Mouse (Mus musculus) neural tube, embryonic 13.5 days (tissue): ENCODE measurements at regions not wholly inside any gene's neighbourhood (a gene's known extent, or its start where the extent isn't known, plus 50 kb on each side); places are given as distances from the start of the nearest gene placed in this dataset.

ENCODE experiments used
- ATAC-seq: fragments of 200-750 bp; cut with Nextera tagmentation; 2 replicates; pipeline ENCODE4 v1.8.0; 2017; ENCODE audit warnings: low read depth, mild to moderate bottlenecking, moderate TSS enrichment, moderate library complexity
- H3K27ac ChIP-seq: fragments of 300-500 bp; sonication (generic); replicated peaks from 2 replicates; pipeline ENCODE4 v1.5.1; 2015; ENCODE audit warnings: moderate library complexity, mild to moderate bottlenecking, inconsistent platforms
- H3K27me3 ChIP-seq: fragments of 300-500 bp; sonication (generic); 2 replicates; pipeline ENCODE4 v1.6.1; 2015; ENCODE audit warnings: mild to moderate bottlenecking, inconsistent platforms
- H3K36me3 ChIP-seq: fragments of 300-500 bp; sonication (generic); 2 replicates; pipeline ENCODE4 v1.6.1; 2015; ENCODE audit warnings: mild to moderate bottlenecking, inconsistent platforms
- H3K4me1 ChIP-seq: fragments of 300-500 bp; sonication (generic); replicated peaks from 2 replicates; pipeline ENCODE4 v1.6.1; 2015; ENCODE audit warnings: inconsistent platforms
- H3K4me2 ChIP-seq: fragments of 300-500 bp; sonication (generic); 2 replicates; pipeline ENCODE4 v1.6.1; 2015; ENCODE audit warnings: inconsistent platforms, mild to moderate bottlenecking, moderate library complexity
- H3K4me3 ChIP-seq: fragments of 300-500 bp; sonication (generic); 2 replicates; pipeline ENCODE4 v1.5.1; 2015; ENCODE audit warnings: mild to moderate bottlenecking, inconsistent platforms
- H3K9ac ChIP-seq: fragments of 300-500 bp; sonication (generic); 2 replicates; pipeline ENCODE4 v1.6.1; 2015; ENCODE audit warnings: moderate library complexity, mild to moderate bottlenecking, inconsistent platforms
- H3K9me3 ChIP-seq: fragments of 300-500 bp; sonication (generic); 2 replicates; pipeline ENCODE4 v1.6.1; 2016; ENCODE audit warnings: inconsistent platforms
- WGBS: fragments of 180-500 bp; shearing (Covaris S2); methylation state at CpG from one replicate; pipeline ENCODE4 v1.1.7; 2015; 5-methylcytosine and 5-hydroxymethylcytosine counted together

- 42% methylated on average over 6 of the region's 6 CpGs for WGBS
- H3K9me3 ChIP-seq: no peaks in the 10 kb centered on the region
- H3K27me3 ChIP-seq: no peaks in the 10 kb centered on the region
- H3K4me1 ChIP-seq: no peaks in the 10 kb centered on the region
- H3K9ac ChIP-seq: no peak overlapping the region
- H3K4me2 ChIP-seq: no peak overlapping the region
- no peak overlapping the region for H3K27ac ChIP-seq
- ATAC-seq: no peak
- H3K36me3 ChIP-seq: no peaks in the 10 kb centered on the region
- no peak overlapping the region for H3K4me3 ChIP-seq
Measured at GRCm38 (mm10) chr15:87326281-87326680, 217.8 kb upstream of the Fam19a5 start.

DNA sequence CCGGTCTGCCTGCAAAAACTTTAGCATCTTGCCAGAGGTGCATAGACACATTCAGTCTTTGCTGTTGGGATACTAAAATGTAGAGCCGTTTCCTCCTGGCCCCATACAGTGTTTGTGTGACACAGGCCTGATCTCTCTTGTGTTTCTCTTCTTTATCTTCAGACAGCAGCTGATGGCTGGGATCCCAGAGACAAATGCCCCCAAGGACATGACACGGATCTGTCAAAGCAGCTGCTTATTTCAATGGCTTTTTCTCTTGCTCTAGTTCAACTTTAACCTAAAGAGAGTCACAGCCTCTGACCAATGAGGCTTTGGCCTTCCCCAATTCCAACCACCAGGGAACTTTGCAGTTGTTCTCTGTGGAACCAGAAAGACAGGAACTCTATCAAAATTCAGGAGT, 211.7 kb upstream of the Fam19a5 start:
- H3K9me3 ChIP-seq: no peaks in the 10 kb centered on the region
- no peak overlapping the region for H3K4me2 ChIP-seq
- H3K9ac ChIP-seq: no peak overlapping the region
- no peaks in the 10 kb centered on the region for H3K27me3 ChIP-seq
- 74% methylated on average over 3 of the region's 3 CpGs for WGBS
- no peak for ATAC-seq
- no peak overlapping the region for H3K4me3 ChIP-seq
- no peaks in the 10 kb centered on the region for H3K36me3 ChIP-seq
- no peak overlapping the region for H3K27ac ChIP-seq
- H3K4me1 ChIP-seq: peaks cover 7% of the 10 kb centered on the region

DNA sequence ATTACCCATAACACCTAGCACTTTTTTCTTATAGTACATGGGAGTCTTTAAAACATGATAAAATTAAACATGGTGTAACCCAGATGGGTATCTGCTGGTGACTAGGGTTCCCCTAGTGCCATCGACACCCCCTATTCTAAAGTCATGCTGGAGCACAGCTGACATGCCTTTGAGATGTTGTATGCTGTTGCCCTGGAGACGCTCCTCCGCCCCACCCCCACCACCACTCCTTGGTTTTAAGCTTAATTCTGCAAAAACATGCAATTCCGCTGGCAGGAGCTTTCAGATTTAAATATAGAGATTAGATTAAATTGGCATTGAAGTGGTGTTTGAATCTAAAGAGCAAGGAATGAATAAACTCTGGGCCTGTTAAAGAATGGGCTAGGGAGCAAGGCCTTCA, 210.6 kb upstream of the Fam19a5 start:
- H3K4me1 ChIP-seq: peaks cover 7% of the 10 kb centered on the region
- no peaks in the 10 kb centered on the region for H3K27me3 ChIP-seq
- no peak overlapping the region for H3K4me2 ChIP-seq
- ATAC-seq: no peak
- H3K27ac ChIP-seq: no peak overlapping the region
- no peak overlapping the region for H3K9ac ChIP-seq
- H3K9me3 ChIP-seq: no peaks in the 10 kb centered on the region
- no peaks in the 10 kb centered on the region for H3K36me3 ChIP-seq
- H3K4me3 ChIP-seq: no peak overlapping the region
- 82% methylated on average over 4 of the region's 4 CpGs for WGBS

DNA sequence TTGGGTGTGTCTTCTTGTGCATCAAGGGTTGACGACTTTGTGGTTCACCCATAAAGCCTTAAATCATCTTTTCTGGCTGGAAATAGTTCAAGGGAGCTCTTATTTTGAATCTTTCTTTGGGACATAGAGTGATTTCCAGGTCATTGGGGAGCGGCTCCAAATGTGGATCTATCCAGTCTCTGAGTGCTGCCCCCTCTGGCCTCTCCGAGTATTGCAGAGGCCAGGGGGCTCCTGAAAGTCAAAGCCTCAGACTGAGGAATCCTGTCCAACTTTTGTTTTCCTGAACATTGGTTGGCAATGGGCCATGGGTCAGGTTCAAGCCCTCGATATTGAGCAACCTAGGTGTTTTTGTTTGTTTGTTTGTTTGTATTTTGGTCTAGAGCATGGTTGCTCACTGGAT, 209.7 kb upstream of the Fam19a5 start:
- Histone ChIP-seq H3K27ac (no peak overlapping the region), H3K4me1 (peaks cover 7% of the 10 kb centered on the region), H3K4me2 (no peak overlapping the region), H3K4me3 (no peak overlapping the region), H3K36me3 (no peaks in the 10 kb centered on the region), H3K27me3 (no peaks in the 10 kb centered on the region), H3K9me3 (no peaks in the 10 kb centered on the region), H3K9ac (no peak overlapping the region)
- ATAC-seq: no peak
- 73% methylated on average over 4 of the region's 4 CpGs for WGBS

GRCm38 (mm10) chr15:87335324-87335723, 208.8 kb upstream of the Fam19a5 start:
- no peak overlapping the region for H3K9ac ChIP-seq
- H3K4me2 ChIP-seq: no peak overlapping the region
- no peak for ATAC-seq
- H3K4me1 ChIP-seq: peaks cover 7% of the 10 kb centered on the region
- WGBS: 71% methylated on average over 4 of the region's 4 CpGs
- no peak overlapping the region for H3K27ac ChIP-seq
- H3K36me3 ChIP-seq: no peaks in the 10 kb centered on the region
- H3K9me3 ChIP-seq: no peaks in the 10 kb centered on the region
- no peaks in the 10 kb centered on the region for H3K27me3 ChIP-seq
- no peak overlapping the region for H3K4me3 ChIP-seq

DNA sequence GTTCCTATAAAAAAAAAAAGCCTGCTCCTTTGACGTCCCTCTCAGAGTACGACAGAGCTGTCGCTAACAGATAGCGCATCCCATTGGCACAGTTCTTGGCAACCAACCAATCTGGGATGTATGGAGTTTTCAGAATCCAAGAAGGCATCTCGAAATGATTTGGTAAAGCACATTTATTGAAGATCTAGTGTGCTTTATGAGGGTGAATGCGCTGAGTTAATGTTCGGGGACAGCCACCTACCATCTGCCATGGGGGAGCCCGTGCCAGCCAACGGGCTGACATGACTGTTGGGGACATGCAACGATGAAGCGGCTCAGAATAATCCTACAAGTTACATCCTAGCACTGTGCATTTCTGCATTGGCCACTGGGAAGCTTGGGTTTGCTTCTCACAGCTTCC, 208.4 kb upstream of the Fam19a5 start:
- H3K9me3 ChIP-seq: no peaks in the 10 kb centered on the region
- no peak overlapping the region for H3K27ac ChIP-seq
- 75% methylated on average over 11 of the region's 11 CpGs for WGBS
- ATAC-seq: no peak
- H3K27me3 ChIP-seq: no peaks in the 10 kb centered on the region
- no peak overlapping the region for H3K9ac ChIP-seq
- no peaks in the 10 kb centered on the region for H3K36me3 ChIP-seq
- peaks cover 7% of the 10 kb centered on the region for H3K4me1 ChIP-seq
- no peak overlapping the region for H3K4me3 ChIP-seq
- H3K4me2 ChIP-seq: no peak overlapping the region

- 69% methylated on average over 3 of the region's 3 CpGs for whole genome bisulfite sequencing
- no peaks in the 10 kb centered on the region for H3K27me3 ChIP-seq
- ATAC-seq: no peak
- H3K36me3 ChIP-seq: no peaks in the 10 kb centered on the region
- H3K4me3 ChIP-seq: no peak overlapping the region
- no peaks in the 10 kb centered on the region for H3K9me3 ChIP-seq
- H3K4me2 ChIP-seq: no peak overlapping the region
- no peak overlapping the region for H3K27ac ChIP-seq
- H3K4me1 ChIP-seq: peaks cover 5% of the 10 kb centered on the region
- no peak overlapping the region for H3K9ac ChIP-seq
Measured at GRCm38 (mm10) chr15:87339904-87340303, 204.2 kb upstream of the Fam19a5 start.

GRCm38 (mm10) chr15:87342656-87343055, 201.4 kb upstream of the Fam19a5 start:
- no peak overlapping the region for H3K4me3 ChIP-seq
- H3K36me3 ChIP-seq: no peaks in the 10 kb centered on the region
- no peak for ATAC-seq
- H3K9me3 ChIP-seq: no peaks in the 10 kb centered on the region
- WGBS: 81% methylated on average over 1 of the region's 1 CpGs
- peaks cover 4% of the 10 kb centered on the region; the same call in 1 of the 2 replicates for H3K4me1 ChIP-seq
- no peak overlapping the region for H3K4me2 ChIP-seq
- no peak overlapping the region for H3K9ac ChIP-seq
- H3K27me3 ChIP-seq: no peaks in the 10 kb centered on the region
- no peak overlapping the region for H3K27ac ChIP-seq

GRCm38 (mm10) chr15:87345826-87346225, 198.3 kb upstream of the Fam19a5 start:
- H3K36me3 ChIP-seq: no peaks in the 10 kb centered on the region
- H3K9me3 ChIP-seq: no peaks in the 10 kb centered on the region
- H3K9ac ChIP-seq: no peak overlapping the region
- H3K4me3 ChIP-seq: no peak overlapping the region
- ATAC-seq: no peak; the same call in 1 of the 2 replicates
- no peak overlapping the region for H3K4me2 ChIP-seq
- H3K27me3 ChIP-seq: no peaks in the 10 kb centered on the region
- H3K27ac ChIP-seq: no peak overlapping the region
- peaks cover 21% of the 10 kb centered on the region for H3K4me1 ChIP-seq
- 48% methylated on average over 3 of the region's 3 CpGs for WGBS

DNA sequence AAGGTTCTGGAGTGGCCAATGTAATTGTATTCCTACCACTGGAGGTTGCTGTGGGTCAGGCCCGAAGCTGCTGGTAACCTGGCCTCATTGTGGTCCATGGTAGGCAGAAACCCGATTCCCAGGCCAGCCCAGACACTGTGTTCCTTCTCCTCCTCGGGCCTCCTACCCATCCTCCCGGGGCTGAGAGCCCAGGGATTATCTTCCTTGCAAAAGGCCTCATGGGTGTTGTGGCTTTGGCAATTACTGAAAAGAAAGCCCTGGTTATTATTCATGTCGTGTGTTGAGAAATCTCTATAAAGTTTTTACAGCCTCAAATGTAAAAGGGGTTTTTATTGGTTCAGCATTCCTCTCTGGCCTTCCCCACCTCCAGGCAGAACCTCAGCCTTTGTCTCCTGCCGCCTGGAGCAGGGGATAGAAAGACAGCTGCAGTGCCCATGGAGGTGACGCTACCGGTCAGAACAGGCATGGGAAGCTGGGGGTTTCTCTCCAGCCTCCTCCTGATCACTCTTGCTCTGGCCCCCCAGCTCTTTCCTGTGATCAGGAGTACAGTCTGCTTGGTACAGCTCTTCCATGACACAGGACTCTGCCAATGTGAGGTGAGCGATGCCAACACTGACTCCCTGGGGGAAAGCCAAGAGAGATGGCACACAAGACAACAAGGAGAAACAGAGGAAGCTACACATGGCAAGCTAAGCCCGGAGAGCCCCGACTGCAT, 194.4 kb upstream of the Fam19a5 start:
- Histone ChIP-seq H3K27me3 (no peaks in the 10 kb centered on the region), H3K36me3 (no peaks in the 10 kb centered on the region), H3K9me3 (no peaks in the 10 kb centered on the region), H3K4me2 (no peak overlapping the region), H3K4me1 (peaks cover 21% of the 10 kb centered on the region), H3K9ac (no peak overlapping the region), H3K27ac (peak overlapping the region; percentile 54; the same call in 1 of the 2 replicates), H3K4me3 (no peak overlapping the region)
- 42% methylated on average over 11 of the region's 11 CpGs for WGBS
- ATAC-seq: peak; percentile 55

GRCm38 (mm10) chr15:87352812-87353211, 191.3 kb upstream of the Fam19a5 start:
- H3K4me3 ChIP-seq: no peak overlapping the region
- H3K36me3 ChIP-seq: no peaks in the 10 kb centered on the region
- peaks cover 17% of the 10 kb centered on the region for H3K4me1 ChIP-seq
- 85% methylated on average over 8 of the region's 8 CpGs for WGBS
- ATAC-seq: no peak
- no peak overlapping the region for H3K27ac ChIP-seq
- no peaks in the 10 kb centered on the region for H3K27me3 ChIP-seq
- no peak overlapping the region for H3K4me2 ChIP-seq
- no peaks in the 10 kb centered on the region for H3K9me3 ChIP-seq
- no peak overlapping the region for H3K9ac ChIP-seq

DNA sequence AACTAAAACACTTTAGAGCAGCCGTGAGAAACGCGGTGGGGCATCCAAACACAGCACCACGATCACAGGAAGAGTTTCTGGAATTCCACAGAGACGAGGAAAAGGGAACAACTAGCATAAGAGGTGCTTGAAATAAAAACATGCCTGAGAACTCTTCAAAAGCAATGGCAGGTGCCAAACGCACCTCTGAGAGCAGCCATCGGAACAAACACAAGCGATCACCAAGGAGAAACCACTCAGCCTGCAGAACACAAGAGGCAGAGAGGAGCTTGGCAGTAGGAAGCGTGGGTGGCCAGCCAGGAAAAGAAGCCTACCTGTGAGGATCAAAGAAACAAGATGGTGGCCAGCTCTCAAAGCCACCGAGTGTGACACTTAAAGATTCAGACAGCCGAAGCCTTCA, 190.2 kb upstream of the Fam19a5 start:
- Histone ChIP-seq H3K27ac (no peak overlapping the region), H3K4me2 (no peak overlapping the region), H3K4me3 (no peak overlapping the region), H3K4me1 (peaks cover 17% of the 10 kb centered on the region), H3K36me3 (no peaks in the 10 kb centered on the region), H3K27me3 (no peaks in the 10 kb centered on the region), H3K9me3 (no peaks in the 10 kb centered on the region), H3K9ac (no peak overlapping the region)
- ATAC-seq: no peak
- WGBS: 91% methylated on average over 11 of the region's 11 CpGs

DNA sequence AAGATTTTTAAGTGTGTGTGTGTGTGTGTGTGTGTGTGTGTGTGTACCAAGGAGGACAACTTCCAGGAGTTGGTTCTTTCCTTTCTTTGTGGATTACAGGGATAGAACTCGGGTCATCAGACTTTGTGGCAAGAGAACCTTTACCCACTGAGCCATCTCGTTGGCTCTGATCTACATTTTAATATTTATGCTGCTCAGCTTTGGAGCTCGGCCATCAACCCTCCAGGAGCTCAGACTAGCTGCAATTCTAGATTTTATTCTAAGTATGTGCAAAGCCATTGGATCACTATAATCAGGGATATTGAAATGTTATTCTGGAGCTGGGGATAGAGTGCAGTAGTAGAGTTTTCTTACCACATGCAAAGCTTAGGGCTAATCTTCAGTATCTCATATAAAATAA, 183.6 kb upstream of the Fam19a5 start:
- Histone ChIP-seq H3K27me3 (no peaks in the 10 kb centered on the region), H3K4me3 (no peak overlapping the region), H3K27ac (no peak overlapping the region), H3K36me3 (no peaks in the 10 kb centered on the region), H3K9me3 (no peaks in the 10 kb centered on the region), H3K9ac (no peak overlapping the region), H3K4me2 (no peak overlapping the region), H3K4me1 (no peaks in the 10 kb centered on the region)
- 91% methylated on average over 3 of the region's 3 CpGs for WGBS
- ATAC-seq: no peak
